Mouse (Mus musculus) cerebellum, postnatal 14 days (tissue): ENCODE data around the gene Mboat2.

Experiments used
- DNase-seq, 2 experiments: peaks; one replicate each; pipeline ENCODE4 v3.0.0; 2021; ENCODE audit warnings: mixed read lengths in 2 of 2

Gene Mboat2

GRCm38 (mm10) chr12:25012555-25013540 is 182.2 kb downstream of the Mboat2 start:
- no peak for DNase-seq
